Comparison of ENCODE assay signal across 27 mouse cellular contexts in the genomic region with DNA sequence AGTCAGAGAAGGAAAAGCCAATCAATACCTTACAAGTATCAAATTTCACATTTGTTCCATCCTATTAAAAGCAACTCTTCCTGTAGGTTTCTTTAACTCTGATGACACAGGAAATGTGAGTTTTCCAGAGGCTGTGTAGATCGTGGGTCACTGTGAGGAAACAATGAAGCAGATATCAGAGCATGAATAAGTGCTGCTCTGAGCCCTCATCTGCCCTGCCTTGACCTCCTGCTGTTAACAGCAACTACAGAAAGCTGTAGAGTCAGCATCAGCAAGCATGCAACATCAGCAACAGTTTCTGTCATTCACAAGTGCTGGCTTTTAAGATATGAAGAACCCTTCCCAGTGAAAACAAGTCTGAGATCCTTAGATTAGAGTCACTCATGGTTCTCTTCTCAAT.
"Had no signal": no experiment of that assay in that cellular context is flagged by ENCODE, and none has a peak within 500 bp of the region (broad histone marks: within the 10 kb centered on the region; RNA-seq: fewer than 3 reads in every experiment).

No protein-coding gene starts in this region.

- H3K9ac ChIP-seq: heart, embryonic 12.5 days; hindbrain, embryonic 12.5 days; hindbrain, embryonic 14.5 days; kidney, embryonic 15.5 days; limb, embryonic 12.5 days; liver, embryonic 12.5 days; liver, embryonic 14.5 days had no signal

- H3K36me3 ChIP-seq: heart, embryonic 10.5 days; heart, embryonic 12.5 days; hindbrain, embryonic 10.5 days; hindbrain, embryonic 12.5 days; kidney, embryonic 15.5 days; limb, embryonic 10.5 days; limb, embryonic 12.5 days; liver, embryonic 12.5 days had no signal

- H3K4me2 ChIP-seq: heart, embryonic 12.5 days; hindbrain, embryonic 12.5 days; hindbrain, embryonic 14.5 days; kidney, embryonic 15.5 days; limb, embryonic 12.5 days; liver, embryonic 12.5 days had no signal

- H3K4me3 ChIP-seq: gastrocnemius, adult 2 months; heart, embryonic 10.5 days; heart, embryonic 12.5 days; hindbrain, embryonic 10.5 days; hindbrain, embryonic 12.5 days; kidney, embryonic 15.5 days; limb, embryonic 10.5 days; limb, embryonic 12.5 days; liver, embryonic 12.5 days had no signal

- H3K27me3 ChIP-seq: heart, embryonic 12.5 days; hindbrain, embryonic 12.5 days; kidney, embryonic 15.5 days; limb, embryonic 12.5 days; liver, embryonic 12.5 days had no signal

- ATAC-seq: hindbrain, embryonic 16.5 days; inflammation-experienced regulatory T-cells, adult 6 months; liver, embryonic 12.5 days had no signal

- H3K4me1 ChIP-seq: heart, embryonic 10.5 days; heart, embryonic 12.5 days; limb, embryonic 12.5 days; liver, embryonic 12.5 days had no signal

- H3K27ac ChIP-seq: gastrocnemius, adult 2 months; heart, embryonic 10.5 days; hindbrain, embryonic 10.5 days; hindbrain, embryonic 12.5 days; hindbrain, embryonic 14.5 days; kidney, embryonic 15.5 days; kidney, postnatal 0 days; limb, embryonic 10.5 days; limb, embryonic 12.5 days; liver, embryonic 12.5 days; liver, embryonic 14.5 days had no signal

- DNase-seq: gastrocnemius, adult 2 months; gastrocnemius, postnatal 10 days; gastrocnemius, postnatal 25 days; heart, adult 18-20 months; heart, postnatal 10 days; heart, postnatal 4 days; kidney, adult 11 months; kidney, adult 2 months; kidney, adult 9 months; kidney, postnatal 14 days; kidney, postnatal 36 days; layer of hippocampus, adult 9-11 months; layer of hippocampus, postnatal 36 days; liver had no signal

- H3K9me3 ChIP-seq: heart, embryonic 10.5 days; heart, embryonic 12.5 days; hindbrain, embryonic 10.5 days; hindbrain, embryonic 12.5 days; kidney, embryonic 15.5 days; limb, embryonic 10.5 days; limb, embryonic 12.5 days; liver, embryonic 12.5 days had no signal
